9 mouse cellular contexts compared by ENCODE assay signal in genomic region chr19:12499485-12499884, GRCm38 (mm10). TPM values are rescaled to one million over a fixed set of nuclear protein-coding genes. Genes with fewer than 3 reads are reported as not detected.
A peak's percentile ranks its signal among the peaks of the same experiment; 100 is the strongest.
DNase-seq lines count a peak whose midpoint lies in the region; ATAC-seq and TF ChIP-seq lines count a peak whose summit lies in the region.
"Had no signal": no experiment of that assay in that cellular context is flagged by ENCODE, and none has a peak within 500 bp of the region (broad histone marks: within the 10 kb centered on the region; RNA-seq: fewer than 3 reads in every experiment).

No protein-coding gene starts in this region.

- 0 out of 2 replicates have a peak overlapping the region, but pooled peaks have one; percentile 10 for H3K9ac ChIP-seq in kidney, postnatal 0 days (ENCODE audit: low read depth, low read length)
- peak overlapping the region; percentile 97 for H3K9ac ChIP-seq in hindbrain, embryonic 14.5 days
- H3K9ac ChIP-seq in neural tube, embryonic 12.5 days = peak overlapping the region; percentile 93

- no peak for TF ChIP-seq CTCF in kidney, postnatal 0 days (IDR thresholded peaks at IDR 0.05; ENCODE audit: low read depth)

- H3K27ac ChIP-seq in kidney, postnatal 0 days = no peak overlapping the region
- peak overlapping the region; percentile 93 for H3K27ac ChIP-seq in embryonic facial prominence, embryonic 10.5 days (replicated peaks)
- peak overlapping the region; percentile 97 for H3K27ac ChIP-seq in hindbrain, embryonic 14.5 days
- H3K27ac ChIP-seq in neural tube, embryonic 12.5 days = peak overlapping the region; percentile 53

- no peaks in the 10 kb centered on the region for H3K36me3 ChIP-seq in kidney, postnatal 0 days (ENCODE audit: insufficient read depth, low read length)
- H3K36me3 ChIP-seq in embryonic facial prominence, embryonic 10.5 days (replicated peaks) = peaks cover 18% of the 10 kb centered on the region; the same call in 1 of the 2 replicates
- H3K36me3 ChIP-seq in hindbrain, embryonic 14.5 days (replicated peaks; ENCODE audit: control insufficient read depth, insufficient read depth) = peaks cover 7% of the 10 kb centered on the region
- no peaks in the 10 kb centered on the region for H3K36me3 ChIP-seq in neural tube, embryonic 12.5 days
- H3K36me3 ChIP-seq: G1E had no signal

- peak; percentile 18 for DNase-seq in kidney, postnatal 0 days (ENCODE audit: low spot score)
- DNase-seq in kidney, adult 9 months = no peak
- DNase-seq in embryonic facial prominence, embryonic 10.5 days (ENCODE audit: low spot score) = no peak
- DNase-seq in hindbrain, embryonic 14.5 days (ENCODE audit: low spot score) = no peak
- DNase-seq in urinary bladder, postnatal 25 days (ENCODE audit: low spot score) = no peak
- DNase-seq in spleen, postnatal 10 days (ENCODE audit: low spot score in 2 of 2) = no peak
- DNase-seq in cerebellum, postnatal 36 days = no peak

- no peaks in the 10 kb centered on the region for H3K27me3 ChIP-seq in kidney, postnatal 0 days (ENCODE audit: insufficient read depth, low read length)
- H3K27me3 ChIP-seq in embryonic facial prominence, embryonic 10.5 days (replicated peaks; ENCODE audit: low read depth, poor library complexity, severe bottlenecking) = peaks cover 13% of the 10 kb centered on the region
- no peaks in the 10 kb centered on the region for H3K27me3 ChIP-seq in hindbrain, embryonic 14.5 days (ENCODE audit: control insufficient read depth, insufficient read depth, low read length)
- no peaks in the 10 kb centered on the region for H3K27me3 ChIP-seq in neural tube, embryonic 12.5 days (replicated peaks)

- ATAC-seq in kidney, postnatal 0 days (replicated peaks; ENCODE audit: low FRiP score, low read depth) = no peak
- no peak for ATAC-seq in hindbrain, embryonic 14.5 days (ENCODE audit: low FRiP score)
- ATAC-seq in neural tube, embryonic 12.5 days (ENCODE audit: low FRiP score, low read depth) = no peak

- no peaks in the 10 kb centered on the region for H3K9me3 ChIP-seq in kidney, postnatal 0 days (replicated peaks; ENCODE audit: low read length)
- H3K9me3 ChIP-seq in embryonic facial prominence, embryonic 10.5 days = no peaks in the 10 kb centered on the region
- no peaks in the 10 kb centered on the region for H3K9me3 ChIP-seq in hindbrain, embryonic 14.5 days (ENCODE audit: control insufficient read depth, low read length)
- no peaks in the 10 kb centered on the region for H3K9me3 ChIP-seq in neural tube, embryonic 12.5 days

- H3K4me1 ChIP-seq in kidney, postnatal 0 days (replicated peaks; ENCODE audit: insufficient read depth, low read length) = peaks cover 4% of the 10 kb centered on the region
- peaks cover 37% of the 10 kb centered on the region for H3K4me1 ChIP-seq in embryonic facial prominence, embryonic 10.5 days
- peaks cover 40% of the 10 kb centered on the region for H3K4me1 ChIP-seq in hindbrain, embryonic 14.5 days (replicated peaks; ENCODE audit: control insufficient read depth, insufficient read depth, low read length)
- peaks cover 38% of the 10 kb centered on the region for H3K4me1 ChIP-seq in neural tube, embryonic 12.5 days

- whole genome bisulfite sequencing in kidney, postnatal 0 days = 18% methylated on average over 2 of the region's 2 CpGs
- 18% methylated on average over 2 of the region's 2 CpGs for WGBS in embryonic facial prominence, embryonic 10.5 days
- 7% methylated on average over 2 of the region's 2 CpGs for WGBS in hindbrain, embryonic 14.5 days
- 4% methylated on average over 2 of the region's 2 CpGs for WGBS in neural tube, embryonic 12.5 days

- peak overlapping the region; percentile 95 for H3K4me2 ChIP-seq in kidney, postnatal 0 days (ENCODE audit: low read length)
- H3K4me2 ChIP-seq in hindbrain, embryonic 14.5 days (replicated peaks) = peak overlapping the region; percentile 82
- peak overlapping the region; percentile 69 for H3K4me2 ChIP-seq in neural tube, embryonic 12.5 days (replicated peaks)

- peak overlapping the region; percentile 69; the same call in 1 of the 2 replicates for H3K4me3 ChIP-seq in kidney, postnatal 0 days (replicated peaks; ENCODE audit: low read depth, low read length)
- H3K4me3 ChIP-seq in embryonic facial prominence, embryonic 10.5 days = peak overlapping the region; percentile 79
- H3K4me3 ChIP-seq in hindbrain, embryonic 14.5 days (replicated peaks; ENCODE audit: low read length) = peak overlapping the region; percentile 96
- peak overlapping the region; percentile 86 for H3K4me3 ChIP-seq in neural tube, embryonic 12.5 days

RNA-seq across cellular contexts. Expression of gene Dtx4, which starts 1.8 kb away (rescaled TPM):
- polyA plus RNA-seq in kidney, postnatal 0 days (2015; fragmentation: Nextera tagmentation; extraction: Ambion mirVana) = 5.0 and 5.6 TPM in 2 replicates
- polyA plus RNA-seq in embryonic facial prominence, embryonic 10.5 days (2016; fragmentation: Nextera tagmentation; extraction: Ambion mirVana) = 12.1 and 19.8 TPM in 2 replicates
- polyA plus RNA-seq in hindbrain, embryonic 14.5 days (2014; fragmentation: Nextera tagmentation; extraction: Ambion mirVana) = 44.1 and 50.6 TPM in 2 replicates
- polyA plus RNA-seq in neural tube, embryonic 12.5 days (2016; fragmentation: Nextera tagmentation; extraction: Ambion mirVana) = 58.4 and 63.3 TPM in 2 replicates
- polyA plus RNA-seq: G1E had no signal

RNA-seq across cellular contexts. Expression of gene Mpeg1, which starts 38.9 kb away (rescaled TPM):
- polyA plus RNA-seq in kidney, postnatal 0 days (2015; fragmentation: Nextera tagmentation; extraction: Ambion mirVana) = 0.56 and 0.74 TPM in 2 replicates
- polyA plus RNA-seq in embryonic facial prominence, embryonic 10.5 days (2016; fragmentation: Nextera tagmentation; extraction: Ambion mirVana) = 0.08 and 0.17 TPM in 2 replicates
- 0.91 and 1.3 TPM in 2 replicates for polyA plus RNA-seq in hindbrain, embryonic 14.5 days (2014; fragmentation: Nextera tagmentation; extraction: Ambion mirVana)
- polyA plus RNA-seq in neural tube, embryonic 12.5 days (2016; fragmentation: Nextera tagmentation; extraction: Ambion mirVana) = 0.76 and 1.1 TPM in 2 replicates
- polyA plus RNA-seq: G1E had no signal

RNA-seq across cellular contexts. Expression of gene Fam111a, which starts 46.1 kb away (rescaled TPM):
- 10.7 and 14.6 TPM in 2 replicates for polyA plus RNA-seq in kidney, postnatal 0 days (2015; fragmentation: Nextera tagmentation; extraction: Ambion mirVana)
- 19.3 and 21.4 TPM in 2 replicates for polyA plus RNA-seq in embryonic facial prominence, embryonic 10.5 days (2016; fragmentation: Nextera tagmentation; extraction: Ambion mirVana)
- 7.1 and 7.5 TPM in 2 replicates for polyA plus RNA-seq in hindbrain, embryonic 14.5 days (2014; fragmentation: Nextera tagmentation; extraction: Ambion mirVana)
- polyA plus RNA-seq in neural tube, embryonic 12.5 days (2016; fragmentation: Nextera tagmentation; extraction: Ambion mirVana) = 13.3 and 15.7 TPM in 2 replicates

Comparison
In these comparisons a context has a peak if more than half of its experiments do, and no peak if none do; other contexts are left out.
1. H3K9ac ChIP-seq: peak in every context shown above with its lines; median percentile 97 in hindbrain, embryonic 14.5 days; 93 in neural tube, embryonic 12.5 days; 10 in kidney, postnatal 0 days.